Mouse (Mus musculus) liver, embryonic 14.5 days (tissue): ENCODE data around the gene Cuta.

Experiments
- CTCF ChIP-seq: IDR thresholded peaks from 2 replicates; pipeline ENCODE4 v1.5.1; 2016; ENCODE audit warnings: antibody characterized with exemption, low read depth, control low read depth
- EP300 ChIP-seq: IDR thresholded peaks from 2 replicates; pipeline ENCODE4 v1.6.1; 2016; ENCODE audit warnings: antibody characterized with exemption, low read depth

- TF ChIP-seq CTCF (peak; percentile 100), EP300 (no peak)
These were observed 53.2 kb downstream of the Cuta start for GRCm38 (mm10) chr17:26886047-26886749.
